Mouse (Mus musculus) left cerebral cortex, adult 11 months (tissue): ENCODE measurements at regions not wholly inside any gene's neighbourhood (a gene's known extent, or its start where the extent isn't known, plus 50 kb on each side); places are given as distances from the start of the nearest gene placed in this dataset.
A peak's percentile ranks its signal among the peaks of the same experiment; 100 is the strongest.

ENCODE experiments used
- DNase-seq: peaks from one replicate; pipeline ENCODE4 v3.0.0; 2022; ENCODE audit warnings: low spot score

GRCm38 (mm10) chr6:101473956-101474355 is 96.3 kb upstream of the Pdzrn3 start:
- no peak for DNase-seq

- DNase-seq: peak; percentile 63
These were observed 95.7 kb upstream of the Pdzrn3 start for GRCm38 (mm10) chr6:101473257-101473925.

GRCm38 (mm10) chr6:101464910-101465309 is 87.2 kb upstream of the Pdzrn3 start:
- no peak for DNase-seq

GRCm38 (mm10) chr6:101463812-101464320 is 86.2 kb upstream of the Pdzrn3 start:
- DNase-seq: no peak

GRCm38 (mm10) chr6:101446720-101447119 is 69.0 kb upstream of the Pdzrn3 start:
- DNase-seq: no peak

GRCm38 (mm10) chr6:101446316-101446715 is 68.6 kb upstream of the Pdzrn3 start:
- no peak for DNase-seq

- DNase-seq: no peak
These were observed 55.1 kb upstream of the Pdzrn3 start for GRCm38 (mm10) chr6:101432769-101433168.

- DNase-seq: no peak
These were observed 51.9 kb upstream of the Pdzrn3 start for GRCm38 (mm10) chr6:101429634-101430033.
